In genomic region chr13:6642453-6642852, GRCm38 (mm10) we compare ENCODE assay signal across 10 mouse cellular contexts. TPM values are rescaled to one million over a fixed set of nuclear protein-coding genes. Genes with fewer than 3 reads are reported as not detected.
A peak's percentile ranks its signal among the peaks of the same experiment; 100 is the strongest.
DNase-seq lines count a peak whose midpoint lies in the region; TF ChIP-seq lines count a peak whose summit lies in the region.
"Had no signal": no experiment of that assay in that cellular context is flagged by ENCODE, and none has a peak within 500 bp of the region (broad histone marks: within the 10 kb centered on the region; RNA-seq: fewer than 3 reads in every experiment).

No protein-coding gene starts in this region.

- H3K27me3 ChIP-seq in E14TG2a.4 (ENCODE audit: insufficient read depth, low read length), result no peaks in the 10 kb centered on the region
- H3K27me3 ChIP-seq: neural tube, embryonic 15.5 days had no signal

- intact Hi-C loops in gastrocnemius, postnatal 36 days (cut with DNase I), result no loop called here

- H3K9me3 ChIP-seq in E14TG2a.4 (ENCODE audit: low read length), result peaks cover 76% of the 10 kb centered on the region
- H3K9me3 ChIP-seq: neural tube, embryonic 15.5 days had no signal

- peaks cover 76% of the 10 kb centered on the region for H3K4me1 ChIP-seq in E14TG2a.4 (replicated peaks; ENCODE audit: low read depth, low read length)

- DNase-seq in adrenal gland, adult 2 months, result peak; percentile 63
- DNase-seq in adrenal gland, postnatal 25 days, result no peak
- DNase-seq in heart, adult 8-10 months (ENCODE audit: low spot score), result peak; percentile 42
- peak; percentile 54 for DNase-seq in kidney, postnatal 14 days
- no peak for DNase-seq in cerebellum, adult 9-10 months
- DNase-seq in layer of hippocampus, adult 8-10 months (ENCODE audit: low spot score in 2 of 2), result no peak
- DNase-seq in gastrocnemius, postnatal 36 days, result no peak
- DNase-seq: lung, postnatal 4 days had no signal

- H3K4me3 ChIP-seq in E14TG2a.4 (replicated peaks; ENCODE audit: low read length), result peak overlapping the region; percentile 45
- H3K4me3 ChIP-seq: neural tube, embryonic 15.5 days had no signal

- no peak for TF ChIP-seq CTCF in E14TG2a.4 (conservative IDR thresholded peaks at IDR 0.05; ENCODE audit: low read length)

- peaks cover 93% of the 10 kb centered on the region for H3K36me3 ChIP-seq in E14TG2a.4 (ENCODE audit: insufficient read depth, low read length)

RNA-seq across cellular contexts. Expression of gene Pfkp, which starts 6.1 kb away (rescaled TPM):
- 10 to 100 TPM; 73.0 to 83.9 TPM for total RNA-seq in adrenal gland, adult 2 months (2021)
- polyA plus RNA-seq in adrenal gland, adult 2 months (2012; rRNA removed), result 32.6 and 33.0 TPM in 2 replicates
- total RNA-seq in adrenal gland, postnatal 25 days (2021), result 57.6 and 66.5 TPM in 2 replicates
- total RNA-seq in heart, adult 8-10 months (2022), result 10 to 100 TPM; 27.7 to 47.5 (median 33.5) TPM
- total RNA-seq in layer of hippocampus, adult 8-10 months (2022), result 100 to 1,000 TPM; 222 to 241 (median 227) TPM
- total RNA-seq in gastrocnemius, postnatal 36 days (2021), result 1 to 10 TPM; 3.5 to 5.4 TPM

Comparison
In these comparisons a context has a peak if more than half of its experiments do, and no peak if none do; other contexts are left out.
1. DNase-seq: peak in adrenal gland, adult 2 months (single experiment), heart, adult 8-10 months (single experiment) and kidney, postnatal 14 days (single experiment); none in adrenal gland, postnatal 25 days (single experiment), cerebellum, adult 9-10 months (single experiment), layer of hippocampus, adult 8-10 months (0 of 2) and gastrocnemius, postnatal 36 days (0 of 2).